Mouse (Mus musculus) MEL (cell line): Measurements from ENCODE around the gene Ing1. TPM values are rescaled to one million over a fixed set of nuclear protein-coding genes. Genes with fewer than 3 reads are reported as not detected.

Source experiments
- DNase-seq: peaks from one replicate; pipeline ENCODE4 v3.0.0; 2011; ENCODE audit warnings: low read depth, low spot score
- H3K27ac ChIP-seq: 2 replicates; pipeline ENCODE4 v1.5.1; 2012; ENCODE audit warnings: low read depth, mild to moderate bottlenecking, control low read depth, low read length, moderate library complexity; ENCODE audit not compliant: control insufficient read depth
- H3K27me3 ChIP-seq, 2 experiments: fragments of 150-350 bp in 1 of 2; sonication (generic) in 1 of 2; 2 replicates each; pipeline ENCODE4 v1.6.1; 2012; ENCODE audit warnings: low read length in 2 of 2, mild to moderate bottlenecking in 2 of 2, improper control_type of control experiment in 1 of 2, moderate library complexity in 1 of 2; ENCODE audit not compliant: insufficient read depth in 2 of 2, control insufficient read depth in 1 of 2
- H3K36me3 ChIP-seq, 2 experiments: 2 replicates each; pipeline ENCODE4 v1.6.1; 2012 to 2014; ENCODE audit warnings: low read length in 2 of 2, improper control_type of control experiment in 1 of 2, inconsistent platforms in 1 of 2, mild to moderate bottlenecking in 1 of 2; ENCODE audit not compliant: insufficient read depth in 2 of 2, control insufficient read depth in 1 of 2
- H3K4me1 ChIP-seq, 2 experiments: fragments of 150-350 bp in 1 of 2; sonication (generic) in 1 of 2; 2 replicates each; pipeline ENCODE4 v1.6.1; 2012; ENCODE audit warnings: low read length in 2 of 2, improper control_type of control experiment in 1 of 2, mild to moderate bottlenecking in 1 of 2; ENCODE audit not compliant: insufficient read depth in 2 of 2, control insufficient read depth in 1 of 2
- H3K4me3 ChIP-seq, 2 experiments: fragments of 150-350 bp in 1 of 2; sonication (generic) in 1 of 2; 2 replicates each; pipeline ENCODE4 v1.5.1; 2012; ENCODE audit warnings: low read depth in 2 of 2, low read length in 2 of 2, mild to moderate bottlenecking in 2 of 2, moderate library complexity in 2 of 2, control low read depth in 1 of 2, improper control_type of control experiment in 1 of 2; ENCODE audit not compliant: control insufficient read depth in 1 of 2, insufficient read depth in 1 of 2
- H3K79me2 ChIP-seq: 2 replicates; pipeline ENCODE4 v1.6.1; 2012; ENCODE audit warnings: mild to moderate bottlenecking, low read length, moderate library complexity; ENCODE audit not compliant: control insufficient read depth, poor library complexity, insufficient read depth
- H3K9ac ChIP-seq: 2 replicates; pipeline ENCODE4 v1.6.1; 2012; ENCODE audit warnings: low read depth, mild to moderate bottlenecking, control low read depth, low read length, moderate library complexity; ENCODE audit not compliant: control insufficient read depth, poor library complexity, severe bottlenecking
- H3K9me3 ChIP-seq: fragments of 150-350 bp; sonication (generic); replicated peaks from 2 replicates; pipeline ENCODE4 v1.6.1; 2012; ENCODE audit warnings: mild to moderate bottlenecking, low read length, improper control_type of control experiment, moderate library complexity; ENCODE audit not compliant: insufficient read depth
- CHD2 ChIP-seq: IDR thresholded peaks from 2 replicates; pipeline ENCODE4 v1.6.1; 2011; ENCODE audit warnings: low read length, improper control_type of control experiment
- CTCF ChIP-seq, 3 experiments: IDR thresholded peaks in 2 of 3; conservative IDR thresholded peaks in 1 of 3; 2 replicates each; pipeline ENCODE4 v1.5.1; 2011 to 2012; ENCODE audit warnings: low read length in 3 of 3, low read depth in 2 of 3, mild to moderate bottlenecking in 2 of 3, improper control_type of control experiment in 1 of 3, inconsistent platforms in 1 of 3, mixed read lengths in 1 of 3, moderate library complexity in 1 of 3; ENCODE audit not compliant: control insufficient read depth in 1 of 3, insufficient read depth in 1 of 3, poor library complexity in 1 of 3, severe bottlenecking in 1 of 3
- E2F4 ChIP-seq: IDR thresholded peaks from 2 replicates; pipeline ENCODE4 v1.6.1; 2011; ENCODE audit warnings: low read depth, low read length, improper control_type of control experiment, borderline replicate concordance
- ELF1 ChIP-seq: IDR thresholded peaks from 2 replicates; pipeline ENCODE4 v1.6.1; 2014; ENCODE audit warnings: low read depth, mild to moderate bottlenecking, inconsistent platforms, low read length, improper control_type of control experiment, moderate library complexity
- EP300 ChIP-seq, 2 experiments: IDR thresholded peaks; 2 replicates each; pipeline ENCODE4 v1.6.1; 2011; ENCODE audit warnings: improper control_type of control experiment in 2 of 2, low read length in 2 of 2, low read depth in 1 of 2, mild to moderate bottlenecking in 1 of 2
- GATA1 ChIP-seq: IDR thresholded peaks from 2 replicates; pipeline ENCODE4 v1.6.1; 2011; ENCODE audit warnings: low read depth, low read length, improper control_type of control experiment
- JUND ChIP-seq: IDR thresholded peaks from 2 replicates; pipeline ENCODE4 v1.6.1; 2011; ENCODE audit warnings: low read depth, mild to moderate bottlenecking, improper control_type of control experiment, low read length
- MAFK ChIP-seq: IDR thresholded peaks from 2 replicates; pipeline ENCODE4 v1.6.1; 2011; ENCODE audit warnings: low read depth, mild to moderate bottlenecking, low read length, improper control_type of control experiment, borderline replicate concordance
- MAX ChIP-seq: IDR thresholded peaks from 2 replicates; pipeline ENCODE4 v1.6.1; 2011; ENCODE audit warnings: low read length, improper control_type of control experiment
- MAZ ChIP-seq: IDR thresholded peaks from 2 replicates; pipeline ENCODE4 v1.6.1; 2012; ENCODE audit warnings: low read depth, mild to moderate bottlenecking, inconsistent platforms, low read length, improper control_type of control experiment
- MXI1 ChIP-seq: IDR thresholded peaks from 2 replicates; pipeline ENCODE4 v1.6.1; 2011; ENCODE audit warnings: mild to moderate bottlenecking, low read depth, low read length, improper control_type of control experiment
- MYC ChIP-seq: IDR thresholded peaks from 2 replicates; pipeline ENCODE4 v1.6.1; 2011; ENCODE audit warnings: low read depth, mild to moderate bottlenecking, low read length, improper control_type of control experiment, moderate library complexity
- NELFE ChIP-seq: IDR thresholded peaks from 2 replicates; pipeline ENCODE4 v1.6.1; 2011; ENCODE audit warnings: low read depth, low read length, improper control_type of control experiment
- POLR2AphosphoS5 ChIP-seq: IDR thresholded peaks from 2 replicates; pipeline ENCODE4 v1.6.1; 2012; ENCODE audit warnings: low read depth, borderline replicate concordance, mild to moderate bottlenecking, inconsistent platforms, low read length, moderate library complexity, mixed read lengths
- SIN3A ChIP-seq: IDR thresholded peaks from 2 replicates; pipeline ENCODE4 v1.6.1; 2012; ENCODE audit warnings: low read length, improper control_type of control experiment, inconsistent platforms
- SMC3 ChIP-seq: IDR thresholded peaks from 2 replicates; pipeline ENCODE4 v1.6.1; 2011; ENCODE audit warnings: low read depth, low read length, improper control_type of control experiment
- USF1 ChIP-seq: IDR thresholded peaks from 2 replicates; pipeline ENCODE4 v1.6.1; 2014; ENCODE audit warnings: low read depth, mild to moderate bottlenecking, inconsistent platforms, low read length, improper control_type of control experiment, moderate library complexity
- ZC3H11A ChIP-seq: IDR thresholded peaks from 2 replicates; pipeline ENCODE4 v1.6.1; 2012; ENCODE audit warnings: low read depth, mild to moderate bottlenecking, inconsistent platforms, low read length, improper control_type of control experiment
- ZKSCAN1 ChIP-seq: IDR thresholded peaks from 2 replicates; pipeline ENCODE4 v1.6.1; 2012; ENCODE audit warnings: low read depth, mild to moderate bottlenecking, inconsistent platforms, low read length, improper control_type of control experiment, moderate library complexity
- ZMIZ1 ChIP-seq: IDR thresholded peaks from 2 replicates; pipeline ENCODE4 v1.6.1; 2012; ENCODE audit warnings: low read depth, mild to moderate bottlenecking, inconsistent platforms, low read length, improper control_type of control experiment, moderate library complexity
- ZNF384 ChIP-seq: IDR thresholded peaks from 2 replicates; pipeline ENCODE4 v1.6.1; 2012; ENCODE audit warnings: low read depth, mild to moderate bottlenecking, inconsistent platforms, low read length, improper control_type of control experiment
- polyA plus RNA-seq, 2 experiments: library from polyadenylated mRNA; stranded (reverse) in 1 of 2; unstranded in 1 of 2; fragments of >175 nt in 1 of 2; fragments of >200 nt in 1 of 2; gene quantifications; 2 replicates each; pipeline versions ENCODE4 v1.2.1 to v1.2.4; 2012; ENCODE audit warnings: low replicate concordance in 2 of 2, low read depth in 1 of 2; ENCODE audit not compliant: insufficient read length in 2 of 2, insufficient read depth in 1 of 2, missing spikeins in 1 of 2
- total RNA-seq: library from RNA; depleted of rRNA; stranded (reverse); fragments of 300-350 nt; gene quantifications from 2 replicates; pipeline ENCODE4 v1.2.3, GENCODE M21; 2012

Ing1 gene
- total and polyA plus RNA-seq, 3 experiments, result 35.9 to 91.0 TPM; not detected in 1

DNA sequence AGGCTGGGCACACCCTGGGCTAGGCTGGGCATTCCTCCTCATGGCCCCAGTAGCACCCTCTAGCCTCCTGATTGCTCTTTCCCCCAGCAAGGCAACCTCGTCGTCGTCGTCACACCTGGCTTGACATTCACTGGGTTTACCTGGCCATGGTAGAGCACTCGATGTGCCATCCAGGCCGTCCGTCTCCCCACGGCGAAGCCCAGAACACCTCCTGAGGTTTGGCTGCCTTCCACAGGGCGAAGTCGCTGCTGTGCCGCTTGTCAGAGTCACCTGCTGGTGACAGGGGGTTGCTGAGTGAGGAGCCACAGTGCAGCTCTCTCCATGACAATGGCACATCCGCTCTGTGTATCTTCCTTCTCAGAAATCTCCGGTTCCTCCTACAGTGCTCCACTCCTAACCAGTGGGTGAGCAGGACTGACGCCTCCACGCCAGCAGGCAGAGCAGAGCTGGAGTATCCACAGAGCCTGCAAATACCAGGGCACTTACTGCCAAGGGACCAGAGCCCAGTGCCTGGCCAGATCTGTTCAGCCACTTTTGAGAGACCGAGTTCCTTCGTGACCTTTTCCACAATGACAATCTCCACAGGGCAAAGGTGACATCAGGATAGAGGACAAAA, 25.1 kb upstream of the Ing1 start:
- Histone ChIP-seq H3K9me3 (no peaks in the 10 kb centered on the region), H3K4me1 (no peaks in the 10 kb centered on the region), H3K79me2 (no peaks in the 10 kb centered on the region), H3K36me3 (peaks cover 0 to 2% of the 10 kb centered on the region in 2 experiments; a peak in 1 of 4 replicates), H3K4me3 (no peak overlapping the region), H3K9ac (no peak overlapping the region), H3K27me3 (no peaks in the 10 kb centered on the region), H3K27ac (no peak overlapping the region)
- DNase-seq, result no peak
- TF ChIP-seq JUND (no peak), POLR2AphosphoS5 (no peak), CTCF (IDR thresholded peaks at IDR 0.05 in 2 of 3, conservative IDR thresholded peaks at IDR 0.05 in 1 of 3; ENCODE audit: control insufficient read depth in 1 of 3, insufficient read depth in 1 of 3, low read depth in 2 of 3, low read length in 3 of 3, poor library complexity in 1 of 3, severe bottlenecking in 1 of 3) (no peak), ZKSCAN1 (no peak), ZC3H11A (no peak), MYC (no peak), MAFK (no peak), GATA1 (no peak), ZMIZ1 (no peak), SMC3 (no peak), NELFE (no peak), SIN3A (no peak), CHD2 (no peak), EP300 (IDR thresholded peaks at IDR 0.05; ENCODE audit: low read depth in 1 of 2, low read length in 2 of 2) (no peak), ZNF384 (no peak), MAZ (no peak), ELF1 (no peak), MAX (no peak), USF1 (no peak), E2F4 (no peak)

DNA sequence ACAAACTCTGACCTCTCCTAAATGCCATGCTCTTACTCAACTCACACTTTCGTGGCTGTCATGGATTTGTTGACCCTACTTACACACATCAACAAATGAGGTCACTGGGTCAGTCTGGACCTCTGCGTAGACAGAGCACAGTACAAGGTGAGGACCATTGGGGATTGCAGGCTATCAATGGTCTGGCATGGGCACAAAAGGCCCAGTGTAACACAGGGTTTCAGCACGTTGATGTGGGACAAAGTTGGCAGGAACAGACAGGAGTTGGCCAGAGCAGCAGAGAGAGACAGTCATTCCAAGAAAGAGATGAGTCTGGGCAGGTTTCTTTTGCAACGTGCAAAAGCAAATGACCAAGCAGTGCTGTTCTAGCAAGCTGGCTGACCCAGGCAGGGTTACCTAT, 24.5 kb upstream of the Ing1 start:
- TF ChIP-seq MXI1 (no peak), MAZ (no peak), CTCF (IDR thresholded peaks at IDR 0.05 in 2 of 3, conservative IDR thresholded peaks at IDR 0.05 in 1 of 3; ENCODE audit: control insufficient read depth in 1 of 3, insufficient read depth in 1 of 3, low read depth in 2 of 3, low read length in 3 of 3, poor library complexity in 1 of 3, severe bottlenecking in 1 of 3) (no peak)
- no peaks in the 10 kb centered on the region for H3K27me3 ChIP-seq
- no peak overlapping the region for H3K9ac ChIP-seq
- H3K4me1 ChIP-seq, result no peaks in the 10 kb centered on the region
- H3K9me3 ChIP-seq, result no peaks in the 10 kb centered on the region
- H3K4me3 ChIP-seq, result no peak overlapping the region
- peaks cover 0 to 2% of the 10 kb centered on the region in 2 experiments; a peak in 1 of 4 replicates for H3K36me3 ChIP-seq
- no peaks in the 10 kb centered on the region for H3K79me2 ChIP-seq
- no peak for DNase-seq
- no peak overlapping the region for H3K27ac ChIP-seq
